Mouse (Mus musculus) kidney, adult 18-20 months (tissue): ENCODE data around the gene Slc25a35.
A peak's percentile ranks its signal among the peaks of the same experiment; 100 is the strongest.
"Not testable (repeated sequence)": the region's sequence is repeated elsewhere in the genome, so short reads cannot be mapped to it uniquely, and the experiment has no call there.

Experiments
- DNase-seq: peaks from one replicate; pipeline ENCODE4 v3.0.0; 2021

Gene Slc25a35

GRCm38 (mm10) chr11:68962159-68962558 lies 5.8 kb upstream of the Slc25a35 start:
- not testable (repeated sequence) for DNase-seq

- no peak for DNase-seq
These were observed 4.5 kb upstream of the Slc25a35 start for GRCm38 (mm10) chr11:68963405-68963804.

- DNase-seq: no peak
These were observed 2.9 kb upstream of the Slc25a35 start for GRCm38 (mm10) chr11:68965050-68965449.

- peak; percentile 67 for DNase-seq
These were observed 2.1 kb upstream of the Slc25a35 start for GRCm38 (mm10) chr11:68965845-68966244.

- DNase-seq: no peak
These were observed 1.4 kb upstream of the Slc25a35 start for GRCm38 (mm10) chr11:68966554-68966953.

- no peak for DNase-seq
These were observed 821 bp downstream of the Slc25a35 start for GRCm38 (mm10) chr11:68968752-68969151.

- DNase-seq: peak; percentile 62
These were observed 2.3 kb downstream of the Slc25a35 start for GRCm38 (mm10) chr11:68970232-68970631.

GRCm38 (mm10) chr11:68973250-68974058 lies 5.5 kb downstream of the Slc25a35 start:
- DNase-seq: peak; percentile 89

- DNase-seq: no peak
These were observed 6.1 kb downstream of the Slc25a35 start for GRCm38 (mm10) chr11:68974059-68974450.

- no peak for DNase-seq
These were observed 7.2 kb downstream of the Slc25a35 start, which contains the start of gene Rangrf for GRCm38 (mm10) chr11:68975085-68975484. Gene Rangrf, minus strand, starts transcription at chr11:68975185.

- no peak for DNase-seq
These were observed 7.7 kb downstream of the Slc25a35 start for GRCm38 (mm10) chr11:68975601-68976000.

GRCm38 (mm10) chr11:68979320-68979733 lies 11.4 kb downstream of the Slc25a35 start:
- no peak for DNase-seq

- no peak for DNase-seq
These were observed 13.0 kb downstream of the Slc25a35 start for GRCm38 (mm10) chr11:68980919-68981318.

- DNase-seq: peak; percentile 86
These were observed 14.9 kb downstream of the Slc25a35 start for GRCm38 (mm10) chr11:68982639-68983369.

GRCm38 (mm10) chr11:68987365-68987882 lies 19.5 kb downstream of the Slc25a35 start:
- DNase-seq: no peak

GRCm38 (mm10) chr11:68988341-68988740 lies 20.4 kb downstream of the Slc25a35 start:
- no peak for DNase-seq

- DNase-seq: no peak
These were observed 25.2 kb downstream of the Slc25a35 start for GRCm38 (mm10) chr11:68993122-68993521.

- no peak for DNase-seq
These were observed 26.4 kb downstream of the Slc25a35 start for GRCm38 (mm10) chr11:68994377-68994776.

- no peak for DNase-seq
These were observed 29.1 kb downstream of the Slc25a35 start for GRCm38 (mm10) chr11:68997080-68997479.

- not testable (repeated sequence) for DNase-seq
These were observed 34.9 kb downstream of the Slc25a35 start for GRCm38 (mm10) chr11:69002782-69003181.

GRCm38 (mm10) chr11:69003592-69003991 lies 35.7 kb downstream of the Slc25a35 start:
- peak; percentile 24 for DNase-seq

GRCm38 (mm10) chr11:69005193-69005592 lies 37.3 kb downstream of the Slc25a35 start:
- no peak for DNase-seq

- not testable (repeated sequence) for DNase-seq
These were observed 38.6 kb downstream of the Slc25a35 start for GRCm38 (mm10) chr11:69006575-69006974.
